Mouse (Mus musculus) erythroblast, embryonic 14.5 days (primary cell): ENCODE measurements at regions not wholly inside any gene's neighbourhood (a gene's known extent, or its start where the extent isn't known, plus 50 kb on each side); places are given as distances from the start of the nearest gene placed in this dataset.
"Not testable (repeated sequence)": the region's sequence is repeated elsewhere in the genome, so short reads cannot be mapped to it uniquely, and the experiment has no call there.

Experiments used
- GATA1 ChIP-seq: IDR thresholded peaks from 2 replicates; pipeline ENCODE4 v1.6.1; 2012; ENCODE audit warnings: low read length, inconsistent platforms, mixed read lengths
- TAL1 ChIP-seq: IDR thresholded peaks from 3 replicates; pipeline ENCODE4 v1.6.1; 2012; ENCODE audit warnings: low read length, inconsistent platforms, mixed read lengths

DNA sequence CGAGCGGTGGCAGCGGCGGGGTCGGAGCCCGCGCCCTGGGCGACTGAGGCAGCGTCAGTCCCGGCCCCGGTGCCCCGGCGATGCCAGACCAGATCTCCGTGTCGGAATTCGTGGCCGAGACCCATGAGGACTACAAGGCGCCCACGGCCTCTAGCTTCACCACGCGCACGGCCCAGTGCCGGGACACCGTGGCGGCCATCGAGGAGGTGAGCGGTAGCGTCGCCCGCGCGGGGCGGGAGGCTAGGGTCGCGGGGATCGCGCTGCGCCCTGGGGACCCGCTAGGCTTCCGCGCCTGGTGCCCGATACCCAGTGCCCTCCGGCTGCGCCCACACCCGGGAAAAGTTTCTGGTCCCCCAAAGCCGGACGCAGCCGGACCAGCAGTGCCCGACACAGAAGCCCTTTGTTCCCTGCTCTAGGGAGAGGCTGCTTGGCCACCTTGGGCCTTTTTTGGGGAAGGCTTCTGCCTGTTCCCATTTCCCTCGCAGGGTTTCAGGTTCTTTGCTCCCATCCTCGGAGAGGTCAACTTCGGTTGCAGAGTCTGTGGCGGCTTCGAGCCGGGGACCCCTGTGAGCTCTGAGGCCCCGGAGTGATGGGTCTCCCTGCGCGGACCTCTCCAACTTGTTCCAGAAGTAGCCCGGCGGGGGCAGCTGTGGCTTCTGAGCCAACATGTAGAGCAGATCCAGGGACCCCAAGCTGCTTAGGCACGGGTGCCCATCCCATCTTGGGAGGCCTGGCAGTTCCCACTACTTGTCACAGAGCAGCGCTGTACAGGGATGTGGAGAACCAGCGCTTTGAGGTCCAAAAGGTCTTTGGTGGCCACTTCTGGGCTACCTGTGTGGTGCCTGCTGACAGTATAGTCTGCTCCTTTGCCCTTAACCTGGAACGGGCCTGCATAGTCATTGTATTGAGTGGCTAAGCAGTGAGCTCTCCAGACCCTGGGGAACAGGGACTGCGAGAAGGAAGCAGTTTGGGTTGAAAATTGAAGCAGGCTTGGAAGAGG, 191.8 kb downstream of the Hpcal1 start:
- TF ChIP-seq GATA1, TAL1: not testable (repeated sequence)
